Mouse (Mus musculus): ENCODE results near the gene Dvl1.

DNA sequence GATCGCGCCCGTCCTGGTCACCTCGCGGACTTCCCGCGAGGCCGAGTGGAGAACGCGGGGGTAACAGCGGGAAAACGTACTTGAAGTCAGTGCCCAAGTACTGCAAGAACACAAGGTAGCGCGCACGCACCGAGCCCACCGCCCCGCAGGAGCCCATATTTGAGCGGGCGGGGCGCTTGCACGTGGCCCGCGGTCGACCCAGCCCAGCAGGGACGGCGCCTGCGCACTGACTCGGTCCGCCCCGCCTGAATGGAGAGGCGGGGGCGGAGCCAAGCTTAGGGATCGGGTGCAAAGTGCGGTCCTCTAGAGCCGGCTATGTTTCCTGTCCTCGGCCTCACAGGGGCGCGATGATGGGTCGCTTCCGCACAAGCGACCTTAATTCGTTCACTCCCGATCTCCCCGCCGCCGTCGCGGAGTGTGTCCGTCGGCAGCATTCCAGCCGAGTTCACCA lies 44.4 kb downstream of the Dvl1 start, which contains the start of the genes Pusl1 and Acap3:
- no peak for TF ChIP-seq ZKSCAN1 (IDR thresholded peaks at IDR 0.05; ENCODE audit: borderline replicate concordance, low read depth, low read length)
- no peak for TF ChIP-seq JUND (conservative IDR thresholded peaks at IDR 0.05; ENCODE audit: low read depth, low read length)

All from CH12.LX (cell line).